Mouse (Mus musculus) kidney, embryonic 16.5 days (tissue): ENCODE measurements around the gene Fgfr2. TPM values are rescaled to one million over a fixed set of nuclear protein-coding genes. Genes with fewer than 3 reads are reported as not detected.

Experiments used
- ATAC-seq: fragments of 200-750 bp; cut with Nextera tagmentation; 2 replicates; pipeline ENCODE4 v1.8.0; 2017; ENCODE audit warnings: moderate TSS enrichment; ENCODE audit not compliant: low FRiP score, low TSS enrichment
- H3K27ac ChIP-seq: fragments of 300-500 bp; sonication (generic); 2 replicates; pipeline ENCODE4 v1.5.1; 2014; ENCODE audit warnings: low read length
- H3K27me3 ChIP-seq: fragments of 300-500 bp; sonication (generic); 2 replicates; pipeline ENCODE4 v1.6.1; 2014; ENCODE audit warnings: low read length, control low read depth, mixed read lengths; ENCODE audit not compliant: insufficient read depth
- H3K36me3 ChIP-seq: fragments of 300-500 bp; sonication (generic); 2 replicates; pipeline ENCODE4 v1.6.1; 2014; ENCODE audit warnings: low read length, control low read depth, mixed read lengths; ENCODE audit not compliant: insufficient read depth
- H3K4me1 ChIP-seq: fragments of 300-500 bp; sonication (generic); 2 replicates; pipeline ENCODE4 v1.6.1; 2014; ENCODE audit warnings: low read length, control low read depth, mixed read lengths; ENCODE audit not compliant: insufficient read depth
- H3K4me2 ChIP-seq: fragments of 300-500 bp; sonication (generic); replicated peaks from 2 replicates; pipeline ENCODE4 v1.6.1; 2014; ENCODE audit warnings: low read depth, low read length
- H3K4me3 ChIP-seq: fragments of 300-500 bp; sonication (generic); 2 replicates; pipeline ENCODE4 v1.5.1; 2014; ENCODE audit warnings: mild to moderate bottlenecking, low read length
- H3K9ac ChIP-seq: fragments of 300-500 bp; sonication (generic); replicated peaks from 2 replicates; pipeline ENCODE4 v1.6.1; 2014; ENCODE audit warnings: low read length
- H3K9me3 ChIP-seq: fragments of 300-500 bp; sonication (generic); 2 replicates; pipeline ENCODE4 v1.6.1; 2016; ENCODE audit warnings: low read length, control low read depth
- WGBS: fragments of 180-500 bp; shearing (Covaris S2); extraction: QIAGEN DNeasy Blood & Tissue Kit; methylation state at CpG from one replicate; pipeline ENCODE4 v1.1.7; 2014; 5-methylcytosine and 5-hydroxymethylcytosine counted together
- polyA plus RNA-seq: library from polyadenylated mRNA; unstranded; fragments of >200 nt; fragmentation: Nextera tagmentation; extraction: Ambion mirVana; gene quantifications from 2 replicates; pipeline ENCODE4 v1.2.1, GENCODE M21; 2015

Fgfr2 gene
- polyA plus RNA-seq, 1 experiment from 2014 or later = 118 TPM

- H3K4me3 ChIP-seq = no peak overlapping the region
- H3K9ac ChIP-seq = no peak overlapping the region
- H3K4me1 ChIP-seq = 0 out of 2 replicates have a peak, but pooled peaks cover 8% of the 10 kb centered on the region
- 67% methylated on average over 2 of the region's 2 CpGs for WGBS
- no peak for ATAC-seq
- no peaks in the 10 kb centered on the region for H3K36me3 ChIP-seq
- H3K4me2 ChIP-seq = no peak overlapping the region
- H3K27me3 ChIP-seq = peaks cover 23% of the 10 kb centered on the region
- no peaks in the 10 kb centered on the region for H3K9me3 ChIP-seq
- no peak overlapping the region for H3K27ac ChIP-seq
Observed at GRCm38 (mm10) chr7:131650277-131650676, 1472.9 kb downstream of the Fgfr2 start.

- Histone ChIP-seq H3K4me1 (peaks cover 22% of the 10 kb centered on the region), H3K36me3 (no peaks in the 10 kb centered on the region), H3K4me3 (no peak overlapping the region), H3K27me3 (peaks cover 43% of the 10 kb centered on the region), H3K4me2 (no peak overlapping the region), H3K9me3 (no peaks in the 10 kb centered on the region), H3K27ac (no peak overlapping the region), H3K9ac (no peak overlapping the region)
- ATAC-seq = no peak
- WGBS = 17% methylated on average over 7 of the region's 7 CpGs
Observed at GRCm38 (mm10) chr7:131648276-131648675, 1474.9 kb downstream of the Fgfr2 start.

GRCm38 (mm10) chr7:131647583-131647982, 1475.6 kb downstream of the Fgfr2 start:
- peak; percentile 67; the same call in 1 of the 2 replicates for ATAC-seq
- H3K27me3 ChIP-seq = peaks cover 50% of the 10 kb centered on the region
- 40% methylated on average over 3 of the region's 3 CpGs for WGBS

GRCm38 (mm10) chr7:131644586-131644985, 1478.6 kb downstream of the Fgfr2 start:
- no peak for ATAC-seq
- peaks cover 62% of the 10 kb centered on the region for H3K27me3 ChIP-seq
- peak overlapping the region; percentile 28; the same call in 1 of the 2 replicates for H3K4me2 ChIP-seq
- WGBS = 2% methylated on average over 13 of the region's 13 CpGs
- no peak overlapping the region for H3K9ac ChIP-seq
- H3K4me1 ChIP-seq = peaks cover 22% of the 10 kb centered on the region
- no peak overlapping the region for H3K27ac ChIP-seq
- peak overlapping the region; percentile 27 for H3K4me3 ChIP-seq
- no peaks in the 10 kb centered on the region for H3K36me3 ChIP-seq
- no peaks in the 10 kb centered on the region for H3K9me3 ChIP-seq

More at GRCm38 (mm10) chr7:131647583-131647982, 1475.6 kb downstream of the Fgfr2 start:
- Histone ChIP-seq H3K4me1 (peaks cover 22% of the 10 kb centered on the region), H3K4me2 (no peak overlapping the region), H3K36me3 (no peaks in the 10 kb centered on the region), H3K4me3 (no peak overlapping the region), H3K9me3 (no peaks in the 10 kb centered on the region), H3K27ac (no peak overlapping the region), H3K9ac (no peak overlapping the region)

- H3K27ac ChIP-seq = no peak overlapping the region
- no peak overlapping the region for H3K9ac ChIP-seq
- no peak for ATAC-seq
- H3K9me3 ChIP-seq = no peaks in the 10 kb centered on the region
- peak overlapping the region; percentile 28 for H3K4me2 ChIP-seq
- WGBS = under 1% methylated on average over 16 of the region's 16 CpGs
- H3K36me3 ChIP-seq = no peaks in the 10 kb centered on the region
- H3K4me3 ChIP-seq = peak overlapping the region; percentile 27
- H3K4me1 ChIP-seq = peaks cover 22% of the 10 kb centered on the region
- H3K27me3 ChIP-seq = peaks cover 61% of the 10 kb centered on the region
Observed at GRCm38 (mm10) chr7:131644051-131644450, 1479.1 kb downstream of the Fgfr2 start.

GRCm38 (mm10) chr7:131643341-131643840, 1479.8 kb downstream of the Fgfr2 start:
- 0 out of 2 replicates have a peak overlapping the region, but pooled peaks have one; percentile 28 for H3K4me2 ChIP-seq
- ATAC-seq = no peak
- no peak overlapping the region for H3K4me3 ChIP-seq
- H3K4me1 ChIP-seq = peaks cover 19% of the 10 kb centered on the region
- WGBS = 19% methylated on average over 13 of the region's 13 CpGs
- H3K9me3 ChIP-seq = no peaks in the 10 kb centered on the region
- H3K36me3 ChIP-seq = no peaks in the 10 kb centered on the region
- H3K27ac ChIP-seq = no peak overlapping the region
- peaks cover 61% of the 10 kb centered on the region for H3K27me3 ChIP-seq
- H3K9ac ChIP-seq = no peak overlapping the region

- H3K27ac ChIP-seq = no peak overlapping the region
- no peaks in the 10 kb centered on the region for H3K9me3 ChIP-seq
- ATAC-seq = no peak
- H3K4me1 ChIP-seq = no peaks in the 10 kb centered on the region
- 81% methylated on average over 8 of the region's 8 CpGs for WGBS
- H3K27me3 ChIP-seq = no peaks in the 10 kb centered on the region
- no peak overlapping the region for H3K9ac ChIP-seq
- H3K36me3 ChIP-seq = no peaks in the 10 kb centered on the region
- H3K4me3 ChIP-seq = no peak overlapping the region
- H3K4me2 ChIP-seq = no peak overlapping the region
Observed at GRCm38 (mm10) chr7:131629562-131629961, 1493.6 kb downstream of the Fgfr2 start.

GRCm38 (mm10) chr7:131628846-131629391, 1494.2 kb downstream of the Fgfr2 start:
- no peaks in the 10 kb centered on the region for H3K27me3 ChIP-seq
- 93% methylated on average over 13 of the region's 13 CpGs for WGBS

GRCm38 (mm10) chr7:131628356-131628755, 1494.8 kb downstream of the Fgfr2 start:
- no peaks in the 10 kb centered on the region for H3K36me3 ChIP-seq
- WGBS = 87% methylated on average over 17 of the region's 17 CpGs
- no peak overlapping the region for H3K27ac ChIP-seq
- no peak overlapping the region for H3K4me2 ChIP-seq
- H3K9ac ChIP-seq = no peak overlapping the region
- H3K9me3 ChIP-seq = no peaks in the 10 kb centered on the region
- H3K4me3 ChIP-seq = no peak overlapping the region
- no peaks in the 10 kb centered on the region for H3K4me1 ChIP-seq
- H3K27me3 ChIP-seq = peaks cover under 1% of the 10 kb centered on the region; the same call in 1 of the 2 replicates
- ATAC-seq = no peak

More at GRCm38 (mm10) chr7:131628846-131629391, 1494.2 kb downstream of the Fgfr2 start:
- no peak overlapping the region for H3K4me2 ChIP-seq
- no peak for ATAC-seq
- no peaks in the 10 kb centered on the region for H3K4me1 ChIP-seq
- H3K4me3 ChIP-seq = no peak overlapping the region
- no peak overlapping the region for H3K27ac ChIP-seq
- H3K9me3 ChIP-seq = no peaks in the 10 kb centered on the region
- H3K36me3 ChIP-seq = no peaks in the 10 kb centered on the region
- no peak overlapping the region for H3K9ac ChIP-seq

GRCm38 (mm10) chr7:131609677-131610076, 1513.5 kb downstream of the Fgfr2 start:
- H3K4me2 ChIP-seq = no peak overlapping the region
- no peaks in the 10 kb centered on the region for H3K27me3 ChIP-seq
- H3K27ac ChIP-seq = no peak overlapping the region
- no peaks in the 10 kb centered on the region for H3K4me1 ChIP-seq
- H3K4me3 ChIP-seq = no peak overlapping the region
- no peak for ATAC-seq
- no peaks in the 10 kb centered on the region for H3K36me3 ChIP-seq
- 19% methylated on average over 7 of the region's 7 CpGs for WGBS
- H3K9me3 ChIP-seq = no peaks in the 10 kb centered on the region
- no peak overlapping the region for H3K9ac ChIP-seq
